Mouse (Mus musculus) MN1 (cell line): Measurements from ENCODE around the gene Foxp4.

Experiments
- DNase-seq: peaks from one replicate; pipeline ENCODE4 v3.0.0-alpha.2; 2016; ENCODE audit warnings: low spot score

The Foxp4 gene

DNA sequence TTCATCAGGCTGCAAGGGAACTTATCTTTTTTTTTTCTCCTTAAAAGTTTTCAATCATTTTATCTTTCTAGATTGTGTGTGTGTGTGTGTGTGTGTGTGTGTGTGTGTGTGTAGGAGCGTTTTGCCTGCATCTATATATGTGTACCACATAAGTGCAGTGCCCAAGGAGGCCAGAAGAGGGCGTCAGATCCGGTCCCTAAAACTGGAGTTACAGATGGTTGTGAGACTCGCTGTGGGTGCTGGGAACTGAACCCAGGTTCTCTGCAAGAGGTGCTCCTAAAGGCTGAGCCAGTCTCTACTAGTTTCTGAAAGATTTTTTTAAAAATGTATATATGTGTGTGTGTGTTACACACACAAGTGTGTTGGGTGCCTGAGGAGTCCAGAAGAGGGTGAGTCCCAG lies 5.0 kb upstream of the Foxp4 start:
- no peak for DNase-seq

DNA sequence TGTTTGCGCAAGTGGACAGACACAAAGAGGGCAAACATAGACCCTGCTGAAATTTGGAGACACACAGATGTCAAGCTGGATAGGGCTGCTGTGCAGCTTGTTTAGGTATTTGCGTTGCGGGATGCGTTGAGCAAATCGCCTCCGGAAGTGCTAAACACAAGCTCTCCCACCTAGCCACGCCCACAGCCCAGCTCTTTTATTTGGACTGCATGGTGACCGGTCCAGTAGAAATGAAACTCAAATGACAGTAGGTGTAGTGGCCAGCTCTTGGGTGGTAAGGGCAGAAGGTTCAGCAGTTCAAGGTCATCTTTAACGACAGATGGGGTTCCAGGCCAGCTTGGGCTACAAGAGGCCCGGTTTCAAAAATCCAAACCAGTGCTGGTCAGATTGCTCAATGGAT lies 1.5 kb upstream of the Foxp4 start:
- DNase-seq, result no peak

DNA sequence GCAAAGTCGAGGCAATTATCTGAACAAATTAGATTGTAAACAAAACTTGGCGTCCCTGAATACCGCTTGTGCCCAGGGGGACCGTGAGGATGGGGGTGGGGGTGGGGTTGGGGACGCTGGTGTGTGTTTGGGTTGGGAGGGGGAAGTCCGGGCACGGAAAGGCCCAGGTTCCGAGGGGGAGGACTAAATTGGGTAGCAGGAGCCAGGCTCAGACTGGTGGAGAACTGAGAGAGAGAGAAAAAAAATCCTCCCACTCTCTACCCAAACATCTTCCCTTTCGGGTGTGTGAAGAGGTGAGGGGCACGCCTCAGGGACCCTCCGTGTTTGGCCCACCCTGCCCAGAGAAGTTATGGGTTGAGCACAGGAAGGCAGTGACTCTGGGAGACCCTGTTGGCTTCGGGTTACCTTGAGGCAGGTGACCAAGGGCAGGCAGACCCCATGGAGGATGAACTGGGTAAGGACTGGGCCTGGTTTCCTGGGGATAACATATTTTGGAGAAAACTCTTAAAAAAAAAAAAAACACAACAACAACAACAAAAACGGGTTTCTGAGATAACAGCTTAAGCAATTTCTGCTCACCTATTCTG lies 988 bp upstream of the Foxp4 start:
- DNase-seq, result no peak

DNA sequence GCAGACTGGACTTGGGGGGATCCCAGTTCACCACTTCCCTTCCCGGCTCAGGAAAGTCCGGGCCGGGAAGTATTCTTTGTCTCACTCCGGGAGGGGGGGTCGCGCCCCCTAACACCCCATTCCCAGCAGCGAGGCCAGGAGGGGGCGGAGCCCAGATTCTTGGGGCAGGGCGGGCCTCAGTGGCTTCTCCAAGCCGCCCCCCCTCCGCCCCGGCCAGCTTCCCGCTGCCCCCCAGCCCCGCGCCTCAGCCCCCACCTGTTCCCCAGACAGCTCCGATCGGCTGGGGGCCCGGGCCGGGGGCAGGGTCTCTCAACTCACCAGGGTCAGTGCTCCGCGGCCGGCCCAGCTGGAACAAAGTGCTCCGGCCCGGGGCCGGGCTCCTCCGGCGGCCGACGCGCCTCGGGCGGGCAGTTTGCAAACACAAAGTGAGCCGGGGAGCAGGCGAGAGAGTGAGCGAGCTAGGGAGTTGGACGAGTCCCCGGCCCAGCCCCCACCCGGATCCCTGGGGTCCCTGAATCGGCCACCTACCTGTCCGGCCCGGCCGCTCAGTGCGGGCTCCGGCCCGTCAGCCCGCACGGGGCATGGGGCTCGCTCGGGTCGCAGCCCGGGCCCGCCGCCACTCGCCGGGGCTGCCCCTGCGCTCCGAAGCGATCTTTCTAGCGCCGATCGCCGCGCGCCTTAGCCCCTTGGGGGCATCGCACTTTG lies 615 bp downstream of the Foxp4 start:
- DNase-seq, result peak; percentile 74

DNA sequence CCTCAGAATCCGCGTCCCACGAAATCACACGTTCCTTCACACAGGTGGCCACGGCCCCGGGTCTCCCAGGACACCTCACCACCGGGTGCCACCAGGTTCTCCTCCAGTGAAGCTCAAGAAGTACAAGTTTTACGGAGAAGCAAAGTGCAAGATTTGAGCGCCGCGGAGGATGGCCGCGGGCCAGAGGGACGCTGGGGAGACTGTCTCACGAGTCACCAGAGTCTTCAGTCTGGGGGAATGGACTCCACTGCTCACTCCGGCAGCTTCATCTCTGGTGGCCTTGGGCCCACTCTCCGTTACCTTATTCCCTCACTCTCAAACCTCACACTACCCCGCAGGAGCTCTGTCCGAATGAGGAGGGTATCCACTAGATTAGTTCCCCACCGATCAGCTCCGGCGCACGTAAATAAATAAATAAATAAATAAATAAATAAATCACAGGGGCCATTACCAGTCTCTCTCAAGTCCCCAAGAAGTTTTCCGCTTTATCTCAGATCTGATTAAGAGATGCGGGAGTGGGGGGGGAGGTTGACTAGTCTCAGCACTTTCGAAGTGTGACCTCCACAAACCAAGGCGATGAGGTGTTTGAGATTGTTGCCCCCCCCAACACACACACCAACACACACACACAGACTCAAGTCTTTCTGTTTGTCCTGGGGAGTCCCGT lies 1.3 kb downstream of the Foxp4 start:
- no peak for DNase-seq

DNA sequence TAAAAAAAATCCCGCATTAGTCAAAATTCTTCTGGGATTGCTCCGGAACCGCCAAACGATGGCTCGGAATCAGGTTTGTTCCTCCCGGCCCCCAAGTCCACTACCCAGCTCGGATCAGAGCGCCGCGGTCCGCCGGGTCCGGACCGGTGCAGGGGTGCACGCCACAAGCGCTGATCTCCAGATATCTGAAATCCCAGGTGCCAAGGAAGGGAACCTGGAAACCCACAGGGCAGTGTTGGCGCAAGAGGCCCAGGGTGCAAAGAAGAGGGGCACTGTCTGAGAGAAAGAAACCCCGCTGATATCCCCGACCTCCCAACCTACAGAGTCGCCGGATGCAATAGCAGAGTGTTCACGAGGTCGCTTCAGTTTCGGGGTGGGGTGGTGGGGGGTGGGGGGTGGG lies 1.9 kb downstream of the Foxp4 start:
- DNase-seq, result no peak

DNA sequence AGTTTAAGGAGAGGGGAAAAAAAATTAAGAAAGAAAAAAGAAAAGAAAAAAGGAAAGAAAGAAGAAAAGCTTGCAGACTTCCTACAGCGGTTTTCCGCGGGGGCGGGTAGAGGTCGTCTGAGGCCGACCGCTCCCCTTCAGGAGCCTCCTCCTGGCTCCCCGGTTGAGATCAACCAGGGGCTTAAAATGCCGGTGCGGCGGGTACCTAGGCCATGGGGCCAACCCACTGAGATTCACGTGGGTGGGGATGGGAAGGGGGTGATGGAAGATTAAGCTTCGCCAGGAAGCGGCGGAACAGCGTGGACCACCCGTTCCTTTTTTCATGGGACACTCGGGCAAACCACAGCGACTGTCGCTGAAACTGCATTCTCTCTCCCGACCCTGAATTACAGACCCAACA lies 2.3 kb downstream of the Foxp4 start:
- no peak for DNase-seq

DNA sequence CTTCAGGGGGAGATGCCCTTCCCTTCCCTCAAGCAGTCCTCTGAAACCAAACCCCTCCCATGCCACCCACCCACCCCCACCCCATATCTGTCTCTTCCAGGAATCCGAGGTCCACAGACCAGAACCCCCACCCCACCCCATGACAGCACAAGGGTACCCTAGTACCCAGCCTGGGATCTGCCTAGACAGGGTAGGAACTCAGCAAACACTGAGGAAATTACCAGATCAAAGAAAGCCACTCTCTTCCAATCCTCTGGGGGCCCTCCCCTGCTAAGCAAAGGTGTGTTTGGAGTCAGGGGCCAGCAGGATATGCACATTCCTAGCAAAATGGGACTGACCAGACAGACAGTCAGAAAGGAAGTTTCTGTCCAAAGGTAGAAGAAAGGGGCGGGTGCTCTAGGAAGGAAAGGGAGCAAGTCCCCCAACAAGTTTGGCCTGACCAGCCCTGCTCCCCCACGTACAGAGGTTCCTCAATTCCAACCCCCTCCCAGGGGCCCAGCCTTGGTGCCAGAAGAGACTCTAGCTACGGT lies 3.2 kb downstream of the Foxp4 start:
- no peak for DNase-seq

DNA sequence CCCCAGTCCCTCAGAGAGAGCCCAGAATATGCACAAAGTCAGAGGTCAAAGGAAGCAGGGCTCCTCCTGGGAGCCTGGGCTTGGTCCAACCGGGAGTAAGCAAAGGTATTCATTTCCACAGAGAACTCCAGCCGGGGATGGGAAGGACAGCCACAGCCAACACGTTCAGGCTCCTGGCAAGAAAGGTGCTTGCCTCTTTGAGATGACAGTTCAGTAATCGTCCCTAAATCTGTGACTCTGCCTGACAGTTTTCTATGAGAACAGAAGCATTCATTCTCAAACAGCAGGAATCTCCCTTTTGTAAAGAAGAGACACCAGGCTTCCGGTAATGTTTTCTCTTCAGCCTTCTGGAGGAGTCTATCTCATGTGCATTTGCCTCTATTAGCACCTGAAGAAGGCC lies 4.6 kb downstream of the Foxp4 start:
- DNase-seq, result no peak

DNA sequence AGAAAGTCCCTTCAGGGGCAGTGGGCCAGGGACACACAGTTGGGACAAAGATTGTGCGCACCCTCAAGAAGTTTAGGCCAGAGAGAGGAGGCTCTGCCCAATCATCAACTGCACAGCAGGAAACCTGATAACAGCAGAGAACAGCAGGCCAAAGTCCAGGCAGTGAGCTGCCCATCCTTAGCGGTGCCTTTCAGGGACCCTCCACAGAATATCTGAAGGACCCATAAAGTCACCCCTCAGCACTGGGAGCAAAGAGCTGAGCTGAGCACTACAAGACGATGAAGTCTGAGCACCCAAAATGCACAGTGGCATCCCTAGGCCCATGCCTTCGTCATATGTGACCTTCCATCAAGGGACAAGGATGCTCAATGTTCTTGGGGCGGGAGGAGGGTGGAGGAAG lies 6.5 kb downstream of the Foxp4 start:
- DNase-seq, result no peak

DNA sequence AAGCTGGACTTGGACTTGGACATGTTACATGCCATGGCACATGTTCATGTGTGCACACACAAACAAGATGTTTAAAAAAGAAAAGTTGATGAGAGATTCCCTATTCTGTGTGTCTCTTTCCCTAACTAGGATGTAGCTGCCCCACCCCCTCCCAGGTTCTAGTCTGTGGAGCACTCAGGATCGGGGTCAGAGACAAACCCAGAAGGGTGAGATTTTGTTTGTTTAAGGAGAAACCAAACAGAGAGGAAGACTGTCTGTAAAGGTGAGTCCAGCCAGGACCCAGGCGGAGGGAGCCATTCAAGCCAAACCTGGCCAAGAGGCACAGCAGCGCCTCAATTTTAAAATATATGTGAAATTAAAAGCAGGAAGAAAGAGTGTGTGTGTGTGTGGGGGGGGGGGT lies 7.2 kb downstream of the Foxp4 start:
- DNase-seq, result no peak

DNA sequence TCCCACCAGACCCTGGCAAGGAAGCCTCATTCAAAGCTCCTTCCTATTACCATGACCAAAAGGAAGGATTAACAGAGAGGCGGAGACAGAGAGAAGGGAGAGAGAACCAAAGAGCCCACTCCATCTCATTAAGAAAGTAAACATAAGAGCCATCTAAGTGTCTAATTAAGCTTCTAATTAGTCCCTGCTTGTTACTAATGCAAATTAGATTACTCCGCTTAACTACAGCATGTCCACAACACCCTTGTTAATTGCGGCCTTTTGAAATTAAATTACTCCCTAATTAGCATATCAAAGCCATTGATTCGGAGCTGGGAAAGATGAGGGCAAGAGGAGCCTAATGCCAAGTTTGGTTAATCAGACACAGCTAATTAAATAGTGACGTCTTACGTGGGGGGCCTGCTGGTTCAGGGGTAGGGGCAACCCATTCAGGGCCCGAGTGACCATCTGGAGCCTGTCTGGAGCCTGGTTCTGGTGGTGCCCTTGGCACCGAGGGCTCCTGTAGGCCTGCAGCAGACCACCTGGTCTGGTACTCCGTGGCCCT lies 9.7 kb downstream of the Foxp4 start:
- DNase-seq, result peak; percentile 18

DNA sequence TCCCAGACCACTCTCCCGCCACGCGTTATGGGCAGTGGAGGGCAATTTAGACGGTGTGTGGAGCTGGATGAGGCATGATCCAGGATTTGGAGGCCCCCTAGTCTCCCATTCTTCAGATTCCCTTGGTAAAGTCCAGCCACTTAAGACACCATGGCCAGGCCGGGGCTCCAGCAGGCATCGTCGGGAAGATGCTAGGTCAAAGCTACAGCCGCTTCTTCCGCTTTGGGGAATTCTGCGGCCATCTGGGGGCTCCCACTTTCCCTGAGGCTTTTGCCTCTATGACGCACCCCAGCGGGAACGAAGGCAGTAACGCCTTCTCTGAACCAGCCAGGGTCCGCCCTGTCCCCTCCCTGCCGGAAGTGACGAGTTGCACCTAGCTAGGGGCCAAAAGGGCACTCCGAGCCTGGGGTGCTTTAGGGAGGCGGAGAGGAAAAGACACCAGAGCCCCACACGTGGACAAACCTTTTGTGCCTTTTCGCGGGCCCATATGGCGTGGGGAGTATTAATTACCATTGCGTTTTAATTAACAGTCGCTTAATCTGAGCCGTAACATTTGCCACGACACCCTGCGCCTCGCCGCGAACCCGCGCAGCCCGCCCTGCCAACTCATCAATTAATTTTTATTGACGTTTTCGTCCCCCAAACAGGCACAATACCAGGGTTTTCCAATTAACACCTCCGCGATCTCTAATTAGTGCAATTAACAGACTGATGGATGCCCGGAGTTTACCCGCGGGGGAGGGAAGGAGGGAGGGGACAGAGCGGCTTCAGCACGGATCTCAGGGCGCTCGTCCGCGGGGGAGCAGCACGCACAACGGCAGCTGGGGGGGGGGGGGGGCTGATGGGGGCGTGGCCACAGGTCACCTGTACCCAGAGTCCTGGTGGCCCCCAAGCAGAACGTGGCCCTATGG lies 15.1 kb downstream of the Foxp4 start:
- no peak for DNase-seq

DNA sequence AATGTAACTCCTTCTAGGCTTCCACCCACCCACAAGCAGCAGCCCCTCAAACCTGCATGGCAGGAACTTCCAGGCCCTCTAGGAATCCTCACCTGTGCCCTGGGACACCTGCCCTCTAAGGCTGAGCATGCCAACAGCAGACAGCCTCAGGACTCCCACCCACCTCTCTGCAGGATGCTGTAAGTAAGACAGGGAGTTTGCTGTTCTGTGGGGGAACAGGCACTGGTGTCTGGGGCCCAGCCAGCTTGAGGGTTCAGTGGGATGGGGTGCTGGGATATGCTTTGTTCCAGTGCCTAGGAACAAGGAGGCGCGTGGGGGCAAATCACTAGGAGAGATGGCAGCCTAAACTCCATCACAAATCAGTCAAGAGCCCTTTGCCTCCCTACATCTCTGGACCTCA lies 16.4 kb downstream of the Foxp4 start:
- no peak for DNase-seq

DNA sequence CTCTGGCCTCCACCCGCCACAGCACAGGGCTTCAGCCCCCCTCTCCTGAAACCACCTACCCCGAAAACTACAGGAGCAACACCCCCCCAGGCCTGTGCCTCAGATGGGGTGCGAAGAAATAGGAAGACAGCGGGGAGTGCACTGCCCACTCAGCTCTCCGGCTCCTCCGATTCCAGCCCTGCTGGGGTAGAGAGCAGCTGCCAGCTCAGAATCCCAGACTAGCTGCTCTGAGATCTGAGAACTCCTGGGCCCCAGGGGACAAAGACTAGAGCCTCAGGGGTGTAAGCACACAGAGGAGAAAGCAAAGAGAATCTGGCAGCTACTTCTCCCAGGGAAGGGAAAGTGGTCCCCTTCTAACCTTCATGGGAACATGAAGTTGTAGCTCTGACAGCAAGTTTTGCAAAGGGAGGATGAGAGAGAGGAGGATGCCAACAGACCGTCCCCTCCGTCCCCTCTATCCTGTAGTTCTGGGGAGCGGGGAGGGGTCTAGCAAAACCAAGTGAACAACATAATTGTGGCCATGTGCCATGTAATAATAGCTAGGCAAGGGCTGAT lies 17.0 kb downstream of the Foxp4 start:
- DNase-seq, result no peak

DNA sequence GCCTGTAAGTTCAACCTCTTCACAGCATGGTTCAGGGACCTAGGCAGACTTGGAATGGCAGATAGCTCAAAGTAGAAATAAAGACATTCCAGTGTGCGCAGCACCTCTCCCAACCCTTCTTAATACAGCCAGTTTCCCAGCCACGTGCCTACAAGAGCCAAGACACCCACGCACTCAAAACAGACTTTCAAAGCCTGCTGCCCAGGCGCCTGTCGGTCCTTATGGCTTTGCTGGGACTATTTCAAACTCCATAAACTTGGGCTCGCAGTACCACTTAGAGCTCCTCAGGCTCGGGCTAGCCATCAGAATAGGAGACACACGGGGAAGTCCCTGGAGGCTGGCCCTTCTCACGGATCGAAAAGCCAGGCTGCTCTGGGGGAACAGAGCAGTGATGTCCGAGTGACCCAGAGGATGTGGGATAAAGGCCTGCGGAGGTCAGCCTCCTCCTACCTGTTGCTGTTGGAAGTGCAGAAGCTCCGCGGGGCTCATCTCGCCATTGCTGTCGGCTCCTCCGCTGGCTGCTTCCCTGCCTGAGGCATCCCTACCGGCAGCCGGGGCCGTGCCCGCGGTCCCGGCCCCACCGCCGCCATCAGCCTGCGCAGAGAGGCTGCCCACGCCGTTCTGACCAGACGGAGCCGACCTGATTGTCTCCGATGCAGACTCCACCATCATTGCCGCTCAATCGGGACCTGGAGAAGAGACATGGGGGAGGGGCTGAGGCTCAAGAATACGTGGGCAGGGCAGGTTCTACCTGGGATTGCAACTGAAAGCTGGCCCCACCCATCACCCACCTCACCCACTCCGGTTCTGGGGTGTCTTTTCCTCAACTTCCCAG lies 20.4 kb downstream of the Foxp4 start:
- DNase-seq, result no peak

DNA sequence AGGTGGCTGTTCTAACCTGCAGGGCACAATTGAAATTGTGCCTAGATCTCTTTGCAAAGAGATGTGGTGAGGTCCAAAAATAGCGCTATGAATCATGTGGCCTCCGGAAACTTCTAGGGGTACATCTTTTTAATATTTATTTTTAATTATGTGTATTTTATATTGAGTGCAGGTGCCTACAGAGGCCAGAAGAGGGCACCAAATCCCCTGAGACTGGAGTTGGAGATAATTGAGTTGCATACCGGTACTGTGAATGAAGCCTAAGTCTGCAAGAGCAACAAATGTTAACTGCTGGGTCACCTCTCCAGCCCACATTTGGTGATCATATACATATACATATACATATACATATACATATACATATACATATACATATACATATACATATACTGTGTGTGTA lies 22.7 kb downstream of the Foxp4 start:
- DNase-seq, result no peak

DNA sequence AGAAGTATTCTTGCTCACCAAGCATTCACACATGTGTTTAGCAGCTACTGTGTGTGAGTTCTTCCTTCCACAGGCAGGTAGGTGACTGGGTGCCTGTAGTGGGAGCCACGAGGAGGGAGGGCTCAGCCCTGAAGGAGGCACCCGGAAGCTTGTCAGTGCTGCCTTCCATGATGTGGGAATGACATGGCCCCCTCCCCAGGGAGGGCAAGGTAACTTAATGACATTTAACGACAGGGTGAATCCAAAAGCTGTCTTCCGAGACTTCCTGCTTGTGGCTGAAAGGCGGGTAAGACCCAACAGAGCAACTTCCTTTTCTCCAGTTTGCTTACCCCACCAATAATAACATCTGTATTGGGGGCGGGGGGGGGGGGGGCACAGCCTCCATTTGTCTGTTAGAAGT lies 23.7 kb downstream of the Foxp4 start:
- no peak for DNase-seq

DNA sequence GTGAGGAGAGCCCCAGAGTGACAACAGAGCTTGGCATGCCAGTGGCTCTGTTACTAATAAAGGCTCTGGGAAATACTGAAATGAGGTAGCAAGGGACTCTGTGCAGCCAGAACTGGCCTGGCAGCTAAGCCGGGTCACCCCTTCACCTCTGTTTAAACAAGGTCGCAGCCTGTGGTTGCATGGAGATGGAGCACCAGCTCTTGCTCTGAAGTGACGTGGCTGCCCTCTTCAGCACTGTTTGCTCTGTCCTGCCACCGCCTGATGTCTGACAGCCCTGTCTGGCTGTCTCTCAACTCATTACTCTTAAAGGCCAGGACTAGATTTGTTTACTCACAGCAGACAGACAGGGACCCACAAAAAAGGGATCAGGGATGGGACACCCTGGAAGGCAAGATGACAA lies 25.3 kb downstream of the Foxp4 start:
- no peak for DNase-seq

DNA sequence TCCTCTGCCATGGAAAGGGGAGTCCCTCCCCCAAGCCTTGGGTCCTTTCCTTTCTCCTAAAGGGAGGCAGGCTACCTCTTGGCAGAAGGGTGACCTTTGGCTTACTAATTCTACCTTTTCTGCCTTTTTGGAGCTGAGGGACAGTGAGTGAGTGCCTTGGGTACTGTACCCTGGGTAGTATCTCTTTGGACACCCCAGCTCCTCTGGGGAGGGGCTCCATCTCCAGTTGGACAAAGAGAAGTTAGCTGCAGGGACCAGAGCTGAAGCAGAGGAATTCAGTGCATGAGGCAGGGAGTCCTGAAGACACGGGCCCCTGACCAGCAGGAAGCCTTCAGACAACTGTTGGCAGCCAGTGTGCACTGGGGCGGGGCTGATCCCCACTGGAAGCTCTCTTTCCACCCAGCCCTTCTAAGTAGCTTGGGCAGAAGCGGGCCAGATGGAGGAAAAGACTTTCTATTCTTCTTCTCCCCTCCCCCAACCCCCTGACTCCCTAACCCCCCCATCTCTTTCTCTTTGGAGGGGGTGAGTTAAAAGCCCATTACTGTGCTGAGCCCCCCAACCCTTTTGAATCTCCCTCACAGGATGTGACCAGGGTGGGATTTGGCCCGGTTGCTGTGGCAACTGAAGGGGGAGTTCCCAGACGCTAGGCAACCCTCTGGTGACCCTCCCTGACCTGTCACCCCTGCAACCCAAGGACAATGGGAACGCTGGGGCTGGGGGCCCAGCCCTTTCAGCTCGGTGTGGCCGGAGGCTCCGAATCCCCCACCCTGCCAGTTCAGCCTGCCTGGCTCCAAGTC lies 26.3 kb downstream of the Foxp4 start:
- DNase-seq, result no peak
